Mouse (Mus musculus): Measurements from ENCODE around the gene Myl4. TPM values are rescaled to one million over a fixed set of nuclear protein-coding genes. Genes with fewer than 3 reads are reported as not detected.
A peak's percentile ranks its signal among the peaks of the same experiment; 100 is the strongest.

Myl4 gene
- polyA plus RNA-seq, 1 experiment from 2014 or later, result 1.2 TPM

DNA sequence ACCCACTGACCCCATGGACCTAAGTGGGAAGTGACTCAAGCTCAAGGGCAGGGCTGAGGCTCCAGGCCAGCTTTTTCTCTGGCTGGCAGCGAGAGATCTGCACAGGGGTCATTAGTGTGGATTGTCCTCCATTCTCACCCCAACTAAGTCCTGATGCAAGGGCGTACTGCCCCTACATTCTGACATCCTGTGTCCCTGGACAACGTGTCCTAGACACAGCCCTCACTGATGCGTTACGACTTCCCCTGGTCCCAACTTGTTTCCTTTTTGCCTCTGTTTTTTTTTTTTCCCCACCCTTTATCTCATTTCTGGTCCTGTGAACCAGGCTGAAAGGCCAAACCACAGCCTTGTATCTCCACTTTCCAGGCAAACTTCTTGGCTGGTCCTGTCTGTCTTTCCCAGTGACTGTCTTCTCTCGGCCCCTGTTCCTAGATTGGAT lies 68.2 kb downstream of the Myl4 start:
- 60% methylated on average over 6 of the region's 6 CpGs for whole genome bisulfite sequencing
- H3K4me1 ChIP-seq (ENCODE audit: control insufficient read depth, insufficient read depth, low read length), result no peaks in the 10 kb centered on the region
- no peaks in the 10 kb centered on the region for H3K9me3 ChIP-seq (ENCODE audit: control insufficient read depth, low read length)
- H3K36me3 ChIP-seq (ENCODE audit: control insufficient read depth, insufficient read depth, low read length), result no peaks in the 10 kb centered on the region
- H3K27ac ChIP-seq (ENCODE audit: low read depth, low read length), result no peak overlapping the region
- no peak overlapping the region for H3K9ac ChIP-seq (ENCODE audit: low read depth, low read length)
- no peak overlapping the region for H3K4me3 ChIP-seq (ENCODE audit: low read length)
- no peak overlapping the region for H3K4me2 ChIP-seq (replicated peaks; ENCODE audit: low read depth, low read length)
- H3K27me3 ChIP-seq (ENCODE audit: control insufficient read depth, insufficient read depth, low read length), result no peaks in the 10 kb centered on the region; the same call in 1 of the 2 replicates
- ATAC-seq (ENCODE audit: low FRiP score, low TSS enrichment), result no peak

DNA sequence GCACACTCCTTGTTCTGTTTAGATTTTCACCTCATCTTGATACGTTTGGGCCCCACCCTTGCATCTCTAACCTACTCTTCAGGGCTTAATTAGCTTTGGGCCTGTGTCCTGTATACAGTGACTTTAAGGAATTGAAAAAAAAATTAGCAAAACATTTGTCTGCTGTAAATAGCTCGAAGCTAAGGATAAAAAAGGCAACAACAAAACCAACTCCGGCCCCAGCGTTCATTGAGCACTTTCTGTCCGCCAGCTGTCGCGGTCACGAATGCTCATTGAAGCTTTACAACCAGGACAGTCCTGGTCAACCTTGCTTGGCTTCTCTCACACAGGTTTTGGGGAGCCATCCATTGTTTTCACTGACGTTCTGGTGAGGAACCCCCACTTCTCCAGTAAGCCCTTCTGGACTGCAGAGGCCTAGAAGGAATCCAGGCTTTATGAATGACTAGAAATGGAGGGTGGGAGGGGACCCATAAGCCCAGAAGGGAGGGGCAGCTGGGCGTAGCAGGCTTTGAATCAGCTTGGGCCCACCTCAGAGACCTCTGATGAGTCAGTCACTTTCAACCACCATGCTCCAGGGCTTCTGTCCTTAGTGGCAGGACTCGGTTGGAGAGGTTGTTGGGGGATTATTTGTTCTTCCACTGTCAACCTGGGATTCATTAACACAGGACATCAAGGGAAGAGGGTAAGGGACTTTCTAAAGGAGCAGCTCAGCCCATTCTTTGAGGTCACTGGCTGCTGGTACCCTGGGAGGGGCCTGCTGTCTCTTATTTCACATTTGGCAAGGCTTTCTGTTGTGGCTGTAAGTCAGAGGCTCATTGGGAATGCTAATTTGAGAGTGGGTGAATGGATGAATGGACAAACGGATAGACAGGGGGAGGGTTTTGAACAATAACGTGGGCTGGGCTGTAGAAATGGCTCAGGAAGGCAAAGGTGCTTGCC lies 68.9 kb downstream of the Myl4 start:
- Histone ChIP-seq H3K4me1 (ENCODE audit: control insufficient read depth, insufficient read depth, low read length) (no peaks in the 10 kb centered on the region), H3K9me3 (ENCODE audit: control insufficient read depth, low read length) (no peaks in the 10 kb centered on the region), H3K9ac (ENCODE audit: low read depth, low read length) (no peak overlapping the region), H3K4me3 (ENCODE audit: low read length) (no peak overlapping the region), H3K36me3 (ENCODE audit: control insufficient read depth, insufficient read depth, low read length) (no peaks in the 10 kb centered on the region), H3K27me3 (ENCODE audit: control insufficient read depth, insufficient read depth, low read length) (no peaks in the 10 kb centered on the region; the same call in 1 of the 2 replicates), H3K27ac (ENCODE audit: low read depth, low read length) (no peak overlapping the region), H3K4me2 (replicated peaks; ENCODE audit: low read depth, low read length) (no peak overlapping the region)
- WGBS, result 67% methylated on average over 13 of the region's 13 CpGs
- no peak for ATAC-seq (ENCODE audit: low FRiP score, low TSS enrichment)

DNA sequence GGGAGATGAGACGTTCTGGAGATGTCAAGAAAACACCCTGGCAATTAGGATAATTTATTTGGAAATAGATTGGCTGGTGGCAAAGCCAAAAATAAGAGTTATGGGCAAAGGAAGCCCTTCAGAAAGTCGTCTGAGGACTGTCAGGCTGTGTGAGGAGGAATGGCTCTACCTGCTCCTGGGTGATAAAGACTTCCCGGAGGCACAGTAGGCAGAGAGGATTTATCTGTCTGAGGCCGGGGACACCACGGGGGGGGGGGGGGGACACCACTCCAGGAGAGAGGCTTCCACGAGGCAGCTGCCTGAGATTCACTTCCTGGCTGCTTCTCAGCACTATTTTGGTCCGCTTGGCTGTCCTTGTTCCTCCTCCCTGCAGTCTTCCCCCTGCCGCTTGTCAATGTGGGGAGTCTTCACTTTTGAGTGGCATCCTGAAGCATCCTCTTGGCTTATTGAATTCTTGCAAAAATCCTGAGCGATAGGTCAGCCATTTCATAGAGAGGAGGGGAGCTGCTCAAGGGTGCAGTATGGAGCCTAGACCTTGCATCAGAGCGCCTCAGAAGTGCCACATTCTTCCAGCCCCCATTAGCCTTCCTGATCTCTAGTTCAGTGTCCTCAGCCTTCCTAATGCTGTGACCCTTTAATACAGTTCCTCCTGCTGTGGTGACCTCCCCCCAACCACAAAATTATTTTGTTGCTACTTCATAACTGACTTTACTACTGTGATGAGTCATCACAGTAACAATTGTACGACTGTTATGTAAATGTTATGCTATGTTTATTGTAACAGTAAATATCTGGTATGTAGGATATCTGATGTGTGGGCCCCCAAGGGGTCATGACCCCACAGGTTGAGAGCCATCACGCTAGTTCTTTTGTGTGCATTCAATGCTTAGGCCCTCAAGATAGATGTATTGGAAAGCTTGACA lies 71.8 kb downstream of the Myl4 start:
- H3K27me3 ChIP-seq (ENCODE audit: control insufficient read depth, insufficient read depth, low read length), result no peaks in the 10 kb centered on the region; the same call in 1 of the 2 replicates
- H3K4me2 ChIP-seq (replicated peaks; ENCODE audit: low read depth, low read length), result no peak overlapping the region
- H3K27ac ChIP-seq (ENCODE audit: low read depth, low read length), result no peak overlapping the region
- no peaks in the 10 kb centered on the region for H3K36me3 ChIP-seq (ENCODE audit: control insufficient read depth, insufficient read depth, low read length)
- peak overlapping the region; percentile 12; the same call in 1 of the 2 replicates for H3K9ac ChIP-seq (ENCODE audit: low read depth, low read length)
- ATAC-seq (ENCODE audit: low FRiP score, low TSS enrichment), result no peak
- H3K4me1 ChIP-seq (ENCODE audit: control insufficient read depth, insufficient read depth, low read length), result peaks cover 9% of the 10 kb centered on the region
- no peak overlapping the region for H3K4me3 ChIP-seq (ENCODE audit: low read length)
- no peaks in the 10 kb centered on the region for H3K9me3 ChIP-seq (ENCODE audit: control insufficient read depth, low read length)
- 47% methylated on average over 10 of the region's 12 CpGs for WGBS

DNA sequence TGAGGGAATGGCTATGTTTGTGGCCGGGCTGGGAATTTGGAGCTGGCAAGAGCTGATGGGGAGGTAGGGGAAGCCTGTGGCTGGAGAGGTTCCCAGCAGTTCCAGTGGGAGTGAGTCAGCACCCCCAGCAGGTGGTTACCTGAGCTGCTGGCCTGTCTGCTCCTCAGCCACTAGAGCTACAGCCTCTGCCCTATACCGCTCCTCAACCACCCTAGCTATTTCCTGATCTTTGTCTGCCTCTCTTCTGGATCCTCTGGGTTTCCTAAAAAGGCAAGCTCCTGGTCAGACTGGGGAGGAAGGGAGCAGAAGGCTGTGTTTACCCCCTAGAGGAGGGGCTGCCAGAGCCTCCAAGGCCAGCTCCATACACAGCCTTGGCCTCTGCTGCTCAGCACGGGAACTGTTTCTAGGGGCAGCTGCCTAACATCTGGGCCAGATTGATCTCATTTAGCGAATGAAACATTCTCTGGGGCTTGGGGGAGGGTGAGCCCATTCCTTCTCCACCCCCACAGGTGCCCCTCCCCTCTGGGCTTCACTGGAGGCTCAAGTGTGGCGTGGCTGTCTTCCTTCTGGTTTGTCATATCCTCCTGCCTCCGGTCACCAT lies 74.4 kb downstream of the Myl4 start:
- Histone ChIP-seq H3K4me1 (ENCODE audit: control insufficient read depth, insufficient read depth, low read length) (peaks cover 9% of the 10 kb centered on the region), H3K9ac (ENCODE audit: low read depth, low read length) (no peak overlapping the region), H3K27ac (ENCODE audit: low read depth, low read length) (peak overlapping the region; percentile 15; the same call in 1 of the 2 replicates), H3K9me3 (ENCODE audit: control insufficient read depth, low read length) (no peaks in the 10 kb centered on the region), H3K27me3 (ENCODE audit: control insufficient read depth, insufficient read depth, low read length) (no peaks in the 10 kb centered on the region; the same call in 1 of the 2 replicates), H3K4me2 (replicated peaks; ENCODE audit: low read depth, low read length) (no peak overlapping the region), H3K36me3 (ENCODE audit: control insufficient read depth, insufficient read depth, low read length) (no peaks in the 10 kb centered on the region), H3K4me3 (ENCODE audit: low read length) (no peak overlapping the region)
- WGBS, result 37% methylated on average over 6 of the region's 6 CpGs
- ATAC-seq (ENCODE audit: low FRiP score, low TSS enrichment), result 0 out of 2 replicates have a peak, but pooled peaks have one; percentile 37

DNA sequence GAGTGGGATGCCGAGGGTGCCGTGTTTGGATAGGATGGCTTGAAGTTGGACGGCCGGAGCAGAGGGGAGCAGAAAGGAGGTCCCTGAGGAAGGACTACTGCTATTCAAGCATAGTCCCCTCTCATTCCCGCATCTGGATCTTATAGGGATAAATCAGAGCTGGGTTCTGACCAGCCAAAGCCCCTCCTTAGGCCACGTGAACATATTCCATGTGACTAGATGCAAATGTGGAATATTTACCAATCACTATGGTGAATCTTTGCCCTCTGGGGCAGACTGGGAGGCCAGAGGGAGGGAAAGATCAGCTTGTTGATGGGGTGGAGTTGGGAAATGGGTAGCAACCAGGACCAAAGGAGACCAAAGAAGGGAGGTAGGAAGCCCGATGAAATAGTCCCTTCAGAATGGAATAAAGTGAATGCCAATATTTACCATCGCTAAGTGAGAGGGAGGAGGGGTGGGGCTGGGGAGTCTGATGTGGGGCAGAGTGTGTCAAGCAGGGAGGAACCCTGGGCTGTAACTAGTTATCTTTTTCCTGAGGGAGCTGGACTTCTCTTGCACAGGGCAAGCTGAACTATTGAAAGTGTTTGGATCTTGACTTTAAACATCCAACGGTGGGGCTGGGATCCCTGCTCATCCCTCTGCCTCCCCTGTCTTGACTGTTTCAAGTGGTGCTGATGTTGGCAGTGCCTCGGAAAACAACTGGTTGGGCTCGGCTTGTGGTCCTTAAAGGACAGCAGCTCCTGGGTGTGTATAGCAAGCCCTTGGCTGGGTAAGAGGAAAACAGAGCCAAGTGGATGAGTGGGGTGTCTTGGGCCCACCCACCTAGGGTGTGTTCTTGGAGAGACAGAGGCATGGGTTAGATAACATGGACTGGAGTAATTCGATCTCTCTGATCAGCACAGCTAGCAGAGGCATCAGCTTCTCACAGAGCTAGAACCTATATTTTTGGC lies 75.3 kb downstream of the Myl4 start:
- Histone ChIP-seq H3K4me2 (replicated peaks; ENCODE audit: low read depth, low read length) (no peak overlapping the region), H3K27me3 (ENCODE audit: control insufficient read depth, insufficient read depth, low read length) (no peaks in the 10 kb centered on the region; the same call in 1 of the 2 replicates), H3K27ac (ENCODE audit: low read depth, low read length) (peak overlapping the region; percentile 15; the same call in 1 of the 2 replicates), H3K9me3 (ENCODE audit: control insufficient read depth, low read length) (no peaks in the 10 kb centered on the region), H3K36me3 (ENCODE audit: control insufficient read depth, insufficient read depth, low read length) (no peaks in the 10 kb centered on the region), H3K4me3 (ENCODE audit: low read length) (no peak overlapping the region), H3K4me1 (ENCODE audit: control insufficient read depth, insufficient read depth, low read length) (peaks cover 9% of the 10 kb centered on the region), H3K9ac (ENCODE audit: low read depth, low read length) (no peak overlapping the region)
- ATAC-seq (ENCODE audit: low FRiP score, low TSS enrichment), result peak; percentile 71
- WGBS, result 40% methylated on average over 12 of the region's 12 CpGs

DNA sequence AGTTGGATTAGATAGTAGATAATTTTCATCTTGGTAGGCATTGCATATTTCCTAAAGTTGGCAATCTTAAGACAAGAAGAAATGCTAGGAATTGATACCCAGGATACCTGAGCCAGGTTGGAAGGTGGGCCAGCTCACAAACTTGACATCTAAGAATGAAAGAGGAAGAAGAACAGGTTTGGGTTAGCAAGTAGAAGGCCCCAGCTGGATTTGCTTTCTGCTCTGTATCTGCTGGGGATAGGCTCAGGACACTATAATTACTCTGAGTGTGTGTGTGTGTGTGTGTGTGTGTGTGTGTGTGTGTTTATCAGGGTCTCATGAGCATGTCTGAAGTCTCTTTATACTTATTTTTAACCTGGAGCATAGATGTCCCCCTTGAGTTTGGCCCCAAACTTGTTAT lies 76.2 kb downstream of the Myl4 start:
- Histone ChIP-seq H3K27ac (ENCODE audit: low read depth, low read length) (no peak overlapping the region), H3K4me2 (replicated peaks; ENCODE audit: low read depth, low read length) (no peak overlapping the region), H3K9ac (ENCODE audit: low read depth, low read length) (no peak overlapping the region), H3K4me3 (ENCODE audit: low read length) (no peak overlapping the region), H3K36me3 (ENCODE audit: control insufficient read depth, insufficient read depth, low read length) (no peaks in the 10 kb centered on the region), H3K9me3 (ENCODE audit: control insufficient read depth, low read length) (no peaks in the 10 kb centered on the region), H3K27me3 (ENCODE audit: control insufficient read depth, insufficient read depth, low read length) (no peaks in the 10 kb centered on the region), H3K4me1 (ENCODE audit: control insufficient read depth, insufficient read depth, low read length) (peaks cover 9% of the 10 kb centered on the region)
- ATAC-seq (ENCODE audit: low FRiP score, low TSS enrichment), result no peak

DNA sequence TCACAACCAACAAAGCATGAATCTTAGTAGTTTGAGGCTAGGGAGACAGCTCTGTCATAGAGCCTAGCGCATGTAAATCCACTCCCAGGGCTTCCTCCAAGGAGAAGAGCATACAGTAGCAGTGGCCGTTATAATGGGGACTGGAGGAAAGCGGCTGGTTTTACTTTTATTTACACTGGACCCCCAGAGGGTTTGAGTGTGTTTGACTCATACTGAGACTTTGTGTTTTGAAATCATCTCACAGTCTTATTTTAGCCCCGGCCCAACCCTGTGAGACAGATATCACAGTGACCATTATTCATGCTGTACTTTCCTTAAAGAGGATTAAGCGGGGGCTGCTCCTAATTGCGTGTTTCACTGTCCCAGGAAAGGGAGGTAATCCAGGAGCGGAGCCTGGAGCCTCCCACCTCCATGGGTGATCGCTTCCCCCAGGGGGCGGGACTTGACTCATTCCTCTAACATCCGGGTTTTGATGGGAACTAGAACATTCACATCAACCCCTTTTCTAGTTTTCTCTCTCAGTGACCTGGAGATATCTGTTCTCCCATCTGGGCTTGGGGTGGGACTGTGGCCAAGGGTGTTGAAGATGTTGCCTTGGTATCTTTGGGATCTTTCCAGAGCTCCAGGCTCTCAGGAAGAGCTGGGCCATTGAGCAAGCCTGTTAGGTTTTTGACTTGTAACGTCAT lies 77.3 kb downstream of the Myl4 start:
- no peak overlapping the region for H3K27ac ChIP-seq (ENCODE audit: low read depth, low read length)

More for the DNA sequence above, 77.3 kb downstream of the Myl4 start:
- Histone ChIP-seq H3K4me1 (ENCODE audit: control insufficient read depth, insufficient read depth, low read length) (peaks cover 9% of the 10 kb centered on the region), H3K27me3 (ENCODE audit: control insufficient read depth, insufficient read depth, low read length) (no peaks in the 10 kb centered on the region), H3K9me3 (ENCODE audit: control insufficient read depth, low read length) (no peaks in the 10 kb centered on the region), H3K9ac (ENCODE audit: low read depth, low read length) (no peak overlapping the region), H3K4me3 (ENCODE audit: low read length) (no peak overlapping the region), H3K36me3 (ENCODE audit: control insufficient read depth, insufficient read depth, low read length) (no peaks in the 10 kb centered on the region), H3K4me2 (replicated peaks; ENCODE audit: low read depth, low read length) (no peak overlapping the region)
- ATAC-seq (ENCODE audit: low FRiP score, low TSS enrichment), result no peak; the same call in 1 of the 2 replicates
- WGBS, result 37% methylated on average over 11 of the region's 11 CpGs
